Mouse (Mus musculus) gastrocnemius, adult 2 months (tissue): ENCODE measurements at regions not wholly inside any gene's neighbourhood (a gene's known extent, or its start where the extent isn't known, plus 50 kb on each side); places are given as distances from the start of the nearest gene placed in this dataset.

Source experiments
- DNase-seq: peaks from one replicate; pipeline ENCODE4 v3.0.0; 2022
- H3K27ac ChIP-seq: fragments of 200-600 bp; 2 replicates; pipeline ENCODE4 v1.8.1; 2022; ENCODE audit warnings: mild to moderate bottlenecking
- H3K4me3 ChIP-seq: fragments of 200-600 bp; 2 replicates; pipeline ENCODE4 v1.8.1; 2022; ENCODE audit warnings: mild to moderate bottlenecking, moderate library complexity
- CTCF ChIP-seq: fragments of 200-600 bp; IDR thresholded peaks from 2 replicates; pipeline ENCODE4 v1.8.1; 2022; ENCODE audit warnings: antibody characterized with exemption, mild to moderate bottlenecking, moderate library complexity
- intact Hi-C: fragments of 180-260 bp; cut with DNase I; formaldehyde crosslinking; loops from one replicate; pipeline ENCODE4 v1.15.1; 2025

DNA sequence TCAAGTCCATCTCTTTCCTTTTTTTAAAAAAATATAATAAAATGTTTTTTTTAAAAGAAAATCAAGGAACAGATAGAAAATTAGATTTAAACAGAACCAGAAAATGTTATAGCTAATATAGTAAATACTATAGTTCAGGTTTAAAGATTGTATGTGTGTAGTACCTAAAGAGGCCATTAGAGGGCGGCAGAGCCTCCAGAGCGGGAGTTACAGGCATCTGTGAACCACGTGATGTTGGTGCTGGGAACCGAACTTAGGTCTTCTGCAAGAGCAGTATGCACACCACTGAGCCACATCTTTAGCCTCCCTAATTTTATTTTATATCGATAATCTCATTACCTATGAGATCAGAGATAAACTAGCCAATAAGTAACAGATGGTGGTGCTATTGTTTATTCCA, 178.4 kb upstream of the Ankrd50 start:
- Histone ChIP-seq H3K4me3 (no peak overlapping the region), H3K27ac (no peak overlapping the region)
- TF ChIP-seq CTCF = peak; percentile 59
- no peak for DNase-seq
- intact Hi-C loops = no loop called here

- no peak overlapping the region for H3K27ac ChIP-seq
- H3K4me3 ChIP-seq = no peak overlapping the region
- DNase-seq = no peak
- intact Hi-C loops = no loop called here
- TF ChIP-seq CTCF = no peak
Measured at GRCm38 (mm10) chr3:38656790-38657189, 172.1 kb upstream of the Ankrd50 start.

DNA sequence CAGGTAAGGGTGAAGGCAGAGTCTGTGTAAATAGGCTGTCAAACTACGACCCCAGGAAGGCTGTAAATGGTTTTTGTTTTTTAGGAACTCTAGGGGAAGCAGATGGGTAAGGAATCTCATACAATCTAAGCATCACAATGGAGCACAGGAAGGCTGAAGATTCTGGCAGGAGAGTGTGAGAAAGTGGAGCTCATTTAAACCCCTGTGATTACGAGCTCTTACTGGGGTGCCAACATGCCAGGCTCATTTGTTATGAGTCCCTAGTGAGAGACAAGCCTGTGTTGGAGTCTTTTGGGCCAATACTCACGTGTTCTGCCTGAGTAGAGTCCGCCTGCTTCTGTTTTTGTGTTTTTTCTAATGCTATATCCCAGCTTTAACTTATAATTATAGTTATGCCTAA, 169.3 kb upstream of the Ankrd50 start:
- H3K4me3 ChIP-seq = no peak overlapping the region
- intact Hi-C loops = no loop called here
- TF ChIP-seq CTCF = no peak
- H3K27ac ChIP-seq = no peak overlapping the region
- no peak for DNase-seq

GRCm38 (mm10) chr3:38652985-38653685, 168.5 kb upstream of the Ankrd50 start:
- Histone ChIP-seq H3K27ac (no peak overlapping the region), H3K4me3 (no peak overlapping the region)
- no peak for DNase-seq
- intact Hi-C loops = no loop called here
- TF ChIP-seq CTCF = no peak

DNA sequence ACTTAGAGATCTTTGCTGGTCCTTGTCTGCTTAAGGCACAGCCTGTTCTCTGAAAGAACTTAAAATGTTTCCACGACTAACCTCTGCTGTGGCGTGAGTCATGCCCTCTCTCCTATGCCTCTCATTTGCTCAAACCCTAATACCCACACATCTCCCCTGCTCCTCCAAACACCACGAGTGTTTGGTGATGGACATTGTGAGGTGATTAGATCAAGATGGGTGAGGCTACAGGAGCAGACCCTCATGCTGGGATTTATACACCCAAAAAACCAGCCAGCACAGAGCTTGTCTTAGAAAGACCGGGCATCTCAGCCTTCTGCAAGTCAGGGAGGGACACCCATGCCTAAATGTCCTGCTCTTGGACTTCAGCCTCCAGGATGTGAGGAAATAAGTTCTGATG, 165.5 kb upstream of the Ankrd50 start:
- H3K4me3 ChIP-seq = no peak overlapping the region
- no peak overlapping the region for H3K27ac ChIP-seq
- DNase-seq = no peak
- TF ChIP-seq CTCF = no peak
- intact Hi-C loops = no loop called here

GRCm38 (mm10) chr3:38648633-38649032, 164.0 kb upstream of the Ankrd50 start:
- intact Hi-C loops = no loop called here
- H3K4me3 ChIP-seq = no peak overlapping the region
- DNase-seq = no peak
- H3K27ac ChIP-seq = no peak overlapping the region
- no peak for TF ChIP-seq CTCF

- no peak for DNase-seq
- no peak for TF ChIP-seq CTCF
- intact Hi-C loops = no loop called here
- H3K4me3 ChIP-seq = no peak overlapping the region
- H3K27ac ChIP-seq = no peak overlapping the region
Measured at GRCm38 (mm10) chr3:38647737-38648330, 163.2 kb upstream of the Ankrd50 start.

GRCm38 (mm10) chr3:38641733-38642132, 157.1 kb upstream of the Ankrd50 start:
- intact Hi-C loops = no loop called here
- Histone ChIP-seq H3K4me3 (no peak overlapping the region), H3K27ac (no peak overlapping the region)
- DNase-seq = no peak
- no peak for TF ChIP-seq CTCF

DNA sequence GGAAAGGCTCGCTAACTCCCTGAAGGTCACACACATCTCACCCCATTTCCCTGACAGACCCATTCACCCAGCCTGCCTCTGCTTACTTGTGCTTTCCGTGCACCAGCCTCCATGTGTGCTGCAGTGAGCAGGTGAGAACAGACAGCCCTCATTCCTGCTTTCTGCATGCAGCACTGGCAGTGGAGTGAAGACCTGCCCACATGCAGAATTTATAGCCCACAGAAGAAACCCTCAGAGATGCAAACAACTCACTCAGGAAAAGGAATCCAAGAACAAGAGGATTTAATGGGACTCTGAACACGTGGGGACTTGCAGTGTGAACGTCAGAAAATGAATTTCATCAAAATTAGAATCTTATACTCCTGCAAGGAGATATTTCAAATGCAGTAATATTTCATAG, 152.2 kb upstream of the Ankrd50 start:
- intact Hi-C loops = no loop called here

GRCm38 (mm10) chr3:38633347-38633746, 148.7 kb upstream of the Ankrd50 start:
- intact Hi-C loops = no loop called here
- peak overlapping the region; percentile 43 for H3K27ac ChIP-seq
- no peak for TF ChIP-seq CTCF
- peak; percentile 64 for DNase-seq
- no peak overlapping the region for H3K4me3 ChIP-seq

More for the DNA sequence above, 152.2 kb upstream of the Ankrd50 start:
- DNase-seq = no peak
- Histone ChIP-seq H3K27ac (no peak overlapping the region), H3K4me3 (no peak overlapping the region)
- TF ChIP-seq CTCF = no peak

- intact Hi-C loops = no loop called here
- no peak for DNase-seq
- TF ChIP-seq CTCF = no peak
- Histone ChIP-seq H3K4me3 (no peak overlapping the region), H3K27ac (no peak overlapping the region)
Measured at GRCm38 (mm10) chr3:38625575-38626184, 141.0 kb upstream of the Ankrd50 start.

GRCm38 (mm10) chr3:38617989-38618388, 133.3 kb upstream of the Ankrd50 start:
- Histone ChIP-seq H3K4me3 (no peak overlapping the region), H3K27ac (no peak overlapping the region)
- intact Hi-C loops = no loop called here
- DNase-seq = no peak
- TF ChIP-seq CTCF = no peak

DNA sequence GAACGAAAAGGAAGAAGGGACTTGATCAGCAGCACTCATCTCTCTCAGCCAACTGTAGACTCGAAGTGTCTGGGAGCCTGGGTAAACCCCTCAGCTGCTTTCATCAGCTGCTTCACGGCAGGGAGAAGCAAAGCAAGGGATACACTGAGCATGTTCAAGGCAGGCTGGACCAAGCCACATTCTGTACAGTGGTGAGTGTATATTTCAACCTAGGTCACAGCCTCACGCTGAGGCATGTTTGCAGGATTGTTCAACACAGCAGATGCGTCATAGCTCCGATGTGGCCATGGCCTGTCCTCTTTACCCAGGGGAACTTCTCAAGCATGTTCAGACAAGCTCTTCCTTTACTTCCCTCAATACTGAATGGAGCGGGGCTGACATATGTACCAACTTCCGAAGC, 132.6 kb upstream of the Ankrd50 start:
- no peak overlapping the region for H3K27ac ChIP-seq
- intact Hi-C loops = no loop called here
- DNase-seq = no peak
- no peak for TF ChIP-seq CTCF
- no peak overlapping the region for H3K4me3 ChIP-seq

DNA sequence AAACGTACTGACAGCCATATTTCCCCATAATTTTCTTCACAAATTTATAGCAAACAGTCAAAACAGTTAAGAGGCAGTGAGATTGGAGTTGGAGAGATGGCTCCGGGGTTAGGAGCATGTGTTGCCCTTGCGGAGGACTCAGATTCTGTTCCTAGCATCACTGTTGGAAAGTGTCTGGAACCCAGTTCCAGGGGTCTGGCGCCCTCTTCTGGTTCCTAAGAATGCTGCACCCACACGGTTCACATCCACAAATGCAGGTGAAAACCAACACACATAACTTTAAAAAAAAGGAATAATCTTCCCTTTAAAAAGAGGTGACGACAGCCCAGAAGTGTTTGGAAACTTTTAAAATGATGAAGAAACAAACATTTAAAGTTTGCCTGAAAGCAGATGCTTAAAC, 129.1 kb upstream of the Ankrd50 start:
- DNase-seq = no peak
- intact Hi-C loops = no loop called here
- Histone ChIP-seq H3K4me3 (no peak overlapping the region), H3K27ac (no peak overlapping the region)
- peak; percentile 8; the same call in 1 of the 2 replicates for TF ChIP-seq CTCF
